In genomic region chr3:115615994-115616598, GRCm38 (mm10) we compare ENCODE assay signal across 8 mouse cellular contexts.
DNase-seq lines count a peak whose midpoint lies in the region; ATAC-seq and TF ChIP-seq lines count a peak whose summit lies in the region.

No protein-coding gene starts in this region.

- H3K27ac ChIP-seq in intestine, postnatal 0 days (ENCODE audit: low read depth, low read length), result no peak overlapping the region
- no peak overlapping the region for H3K27ac ChIP-seq in intestine, embryonic 16.5 days (ENCODE audit: low read length)
- no peak overlapping the region for H3K27ac ChIP-seq in hindbrain, postnatal 0 days

- H3K9ac ChIP-seq in intestine, postnatal 0 days (ENCODE audit: low read depth, low read length), result no peak overlapping the region
- H3K9ac ChIP-seq in intestine, embryonic 16.5 days (ENCODE audit: low read depth, low read length), result no peak overlapping the region
- H3K9ac ChIP-seq in hindbrain, postnatal 0 days (replicated peaks; ENCODE audit: low read length), result no peak overlapping the region

- H3K9me3 ChIP-seq in intestine, postnatal 0 days (ENCODE audit: control insufficient read depth), result no peaks in the 10 kb centered on the region
- H3K9me3 ChIP-seq in intestine, embryonic 16.5 days (ENCODE audit: control insufficient read depth, low read length), result no peaks in the 10 kb centered on the region
- no peaks in the 10 kb centered on the region for H3K9me3 ChIP-seq in hindbrain, postnatal 0 days (ENCODE audit: low read length)

- ATAC-seq in intestine, postnatal 0 days, result no peak
- no peak for ATAC-seq in intestine, embryonic 16.5 days
- ATAC-seq in activated CD4-positive, CD25-positive, alpha-beta regulatory T cell, adult 4 months, result peak; percentile 57
- ATAC-seq in hindbrain, postnatal 0 days, result peak; percentile 62

- 21% methylated on average over 7 of the region's 7 CpGs for WGBS in intestine, postnatal 0 days
- 28% methylated on average over 7 of the region's 7 CpGs for WGBS in intestine, embryonic 16.5 days
- 35% methylated on average over 7 of the region's 7 CpGs for WGBS in hindbrain, postnatal 0 days

- H3K4me1 ChIP-seq in intestine, postnatal 0 days (replicated peaks; ENCODE audit: control insufficient read depth, insufficient read depth, low read length), result no peaks in the 10 kb centered on the region
- no peaks in the 10 kb centered on the region for H3K4me1 ChIP-seq in intestine, embryonic 16.5 days (ENCODE audit: control insufficient read depth, insufficient read depth, low read length)
- no peaks in the 10 kb centered on the region for H3K4me1 ChIP-seq in hindbrain, postnatal 0 days (ENCODE audit: insufficient read depth, low read length)

- H3K4me2 ChIP-seq in intestine, postnatal 0 days (replicated peaks; ENCODE audit: low read depth), result no peak overlapping the region
- H3K4me2 ChIP-seq in intestine, embryonic 16.5 days (ENCODE audit: low read depth, low read length), result no peak overlapping the region
- no peak overlapping the region for H3K4me2 ChIP-seq in hindbrain, postnatal 0 days (ENCODE audit: low read depth, low read length)

- peak; percentile 53 for DNase-seq in embryo, embryonic 11 days
- peak; percentile 60 for DNase-seq in hindbrain, postnatal 0 days (ENCODE audit: low spot score)
- peak; percentile 2 to 8 for DNase-seq in lung, adult 18-20 months
- DNase-seq in right cerebral cortex, adult 18-20 months, result peak; percentile 45
- no peak for DNase-seq in MN1 (ENCODE audit: low spot score)

- H3K27me3 ChIP-seq in intestine, postnatal 0 days (replicated peaks; ENCODE audit: control insufficient read depth, insufficient read depth, low read length), result no peaks in the 10 kb centered on the region
- H3K27me3 ChIP-seq in intestine, embryonic 16.5 days (replicated peaks; ENCODE audit: control insufficient read depth, insufficient read depth, low read length), result no peaks in the 10 kb centered on the region
- no peaks in the 10 kb centered on the region for H3K27me3 ChIP-seq in hindbrain, postnatal 0 days (ENCODE audit: insufficient read depth, low read length)

- no peak overlapping the region for H3K4me3 ChIP-seq in intestine, postnatal 0 days (ENCODE audit: low read depth, low read length)
- no peak overlapping the region for H3K4me3 ChIP-seq in intestine, embryonic 16.5 days (ENCODE audit: low read length)
- H3K4me3 ChIP-seq in hindbrain, postnatal 0 days (ENCODE audit: low read length), result no peak overlapping the region

- H3K36me3 ChIP-seq in intestine, postnatal 0 days (ENCODE audit: control insufficient read depth, insufficient read depth), result no peaks in the 10 kb centered on the region
- no peaks in the 10 kb centered on the region for H3K36me3 ChIP-seq in intestine, embryonic 16.5 days (ENCODE audit: control insufficient read depth, insufficient read depth, low read length)
- no peaks in the 10 kb centered on the region for H3K36me3 ChIP-seq in hindbrain, postnatal 0 days (ENCODE audit: insufficient read depth, low read length)

- TF ChIP-seq CTCF in intestine, postnatal 0 days (IDR thresholded peaks at IDR 0.05; ENCODE audit: low read depth), result peak; percentile 52
- peak; percentile 61 for TF ChIP-seq CTCF in hindbrain, postnatal 0 days (IDR thresholded peaks at IDR 0.05; ENCODE audit: low read depth)

Comparison
In these comparisons a context has a peak if more than half of its experiments do, and no peak if none do; other contexts are left out.
1. ATAC-seq: peak in activated CD4-positive, CD25-positive, alpha-beta regulatory T cell, adult 4 months (single experiment) and hindbrain, postnatal 0 days (single experiment); none in intestine, postnatal 0 days (single experiment) and intestine, embryonic 16.5 days (single experiment).